Mouse (Mus musculus) hindbrain, embryonic 11.5 days (tissue): ENCODE data around the gene Gja5. TPM values are rescaled to one million over a fixed set of nuclear protein-coding genes. Genes with fewer than 3 reads are reported as not detected.

ENCODE experiments used
- ATAC-seq: fragments of 200-750 bp; cut with Nextera tagmentation; 2 replicates; pipeline ENCODE4 v1.8.0; 2017; ENCODE audit warnings: mild to moderate bottlenecking, moderate TSS enrichment, moderate library complexity; ENCODE audit not compliant: low FRiP score
- DNase-seq: peaks from one replicate; pipeline ENCODE4 v3.0.0-alpha.2; 2015; ENCODE audit warnings: low spot score
- H3K27ac ChIP-seq: fragments of 300-500 bp; sonication (generic); 2 replicates; pipeline ENCODE4 v1.5.1; 2014; ENCODE audit warnings: mild to moderate bottlenecking, low read depth, low read length
- H3K27me3 ChIP-seq: fragments of 300-500 bp; sonication (generic); 2 replicates; pipeline ENCODE4 v1.6.1; 2014; ENCODE audit warnings: mild to moderate bottlenecking, low read length, moderate library complexity, mixed read lengths; ENCODE audit not compliant: control insufficient read depth, insufficient read depth
- H3K36me3 ChIP-seq: fragments of 300-500 bp; sonication (generic); 2 replicates; pipeline ENCODE4 v1.6.1; 2014; ENCODE audit warnings: mild to moderate bottlenecking, low read length, moderate library complexity, mixed read lengths; ENCODE audit not compliant: control insufficient read depth, insufficient read depth
- H3K4me1 ChIP-seq: fragments of 300-500 bp; sonication (generic); replicated peaks from 2 replicates; pipeline ENCODE4 v1.6.1; 2014; ENCODE audit warnings: low read length, mixed read lengths; ENCODE audit not compliant: control insufficient read depth, insufficient read depth
- H3K4me2 ChIP-seq: fragments of 300-500 bp; sonication (generic); replicated peaks from 2 replicates; pipeline ENCODE4 v1.6.1; 2014; ENCODE audit warnings: mild to moderate bottlenecking, low read depth, low read length
- H3K4me3 ChIP-seq: fragments of 300-500 bp; sonication (generic); 2 replicates; pipeline ENCODE4 v1.5.1; 2014; ENCODE audit warnings: low read depth, low read length
- H3K9ac ChIP-seq: fragments of 300-500 bp; sonication (generic); 2 replicates; pipeline ENCODE4 v1.6.1; 2014; ENCODE audit warnings: low read depth, low read length
- H3K9me3 ChIP-seq: fragments of 300-500 bp; sonication (generic); 2 replicates; pipeline ENCODE4 v1.6.1; 2016; ENCODE audit warnings: low read length; ENCODE audit not compliant: control insufficient read depth
- WGBS: fragments of 180-500 bp; shearing (Covaris S2); extraction: QIAGEN DNeasy Blood & Tissue Kit; methylation state at CpG from one replicate; pipeline ENCODE4 v1.1.7; 2014; 5-methylcytosine and 5-hydroxymethylcytosine counted together
- polyA plus RNA-seq: library from polyadenylated mRNA; unstranded; fragments of >200 nt; fragmentation: Nextera tagmentation; extraction: Ambion mirVana; gene quantifications from 2 replicates; pipeline ENCODE4 v1.2.1, GENCODE M21; 2014

Gene Gja5
- polyA plus RNA-seq, 1 experiment from 2014 or later = 2.5 TPM

DNA sequence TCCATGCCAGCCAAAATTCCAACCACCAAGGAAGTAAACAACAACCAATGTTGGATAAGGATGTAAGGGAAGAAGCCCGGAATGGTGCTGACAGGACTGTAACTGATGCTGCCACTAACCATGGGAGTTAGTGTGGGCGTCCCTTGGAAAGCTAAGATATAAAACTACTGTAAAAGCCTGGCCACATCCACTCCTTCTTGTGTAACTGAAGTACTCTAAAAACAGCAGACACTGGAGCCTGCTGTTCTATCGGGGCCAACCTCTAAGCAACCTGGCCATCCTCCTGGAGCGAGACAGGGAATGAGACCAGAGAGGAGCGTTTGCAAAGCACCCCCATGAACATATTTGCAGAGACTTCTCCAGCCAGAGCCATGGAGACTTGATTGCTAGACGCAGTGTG lies 213.0 kb downstream of the Gja5 start:
- Histone ChIP-seq H3K9me3 (no peaks in the 10 kb centered on the region), H3K9ac (no peak overlapping the region), H3K4me1 (no peaks in the 10 kb centered on the region), H3K27ac (no peak overlapping the region), H3K4me2 (no peak overlapping the region), H3K27me3 (no peaks in the 10 kb centered on the region), H3K36me3 (no peaks in the 10 kb centered on the region), H3K4me3 (no peak overlapping the region)
- WGBS = 98% methylated on average over 6 of the region's 6 CpGs
- ATAC-seq = no peak
- no peak for DNase-seq

DNA sequence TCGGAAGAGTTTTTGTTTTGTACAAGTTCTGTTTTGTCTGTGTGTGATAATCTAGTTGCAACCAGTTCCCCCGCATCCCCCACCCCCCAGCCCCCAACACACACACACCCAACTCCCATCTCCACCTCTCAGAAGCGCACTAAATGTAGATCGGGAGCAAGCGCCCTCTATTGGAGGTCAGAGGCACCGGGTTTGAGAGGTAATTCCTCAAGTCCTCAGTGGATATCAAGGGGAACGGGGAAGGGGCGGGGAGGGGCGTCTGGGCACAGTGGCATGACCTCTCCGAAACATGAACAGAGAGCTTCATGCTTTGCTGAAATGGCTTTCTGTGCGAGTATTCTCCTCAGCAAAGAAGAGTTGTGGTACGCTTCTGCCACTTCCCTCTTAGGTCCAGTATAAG lies 213.8 kb downstream of the Gja5 start:
- Histone ChIP-seq H3K4me1 (no peaks in the 10 kb centered on the region), H3K4me2 (no peak overlapping the region), H3K4me3 (no peak overlapping the region), H3K27ac (no peak overlapping the region), H3K27me3 (no peaks in the 10 kb centered on the region), H3K9ac (no peak overlapping the region), H3K36me3 (no peaks in the 10 kb centered on the region), H3K9me3 (no peaks in the 10 kb centered on the region)
- DNase-seq (peak; percentile 2), ATAC-seq (no peak)
- 51% methylated on average over 12 of the region's 12 CpGs for WGBS

DNA sequence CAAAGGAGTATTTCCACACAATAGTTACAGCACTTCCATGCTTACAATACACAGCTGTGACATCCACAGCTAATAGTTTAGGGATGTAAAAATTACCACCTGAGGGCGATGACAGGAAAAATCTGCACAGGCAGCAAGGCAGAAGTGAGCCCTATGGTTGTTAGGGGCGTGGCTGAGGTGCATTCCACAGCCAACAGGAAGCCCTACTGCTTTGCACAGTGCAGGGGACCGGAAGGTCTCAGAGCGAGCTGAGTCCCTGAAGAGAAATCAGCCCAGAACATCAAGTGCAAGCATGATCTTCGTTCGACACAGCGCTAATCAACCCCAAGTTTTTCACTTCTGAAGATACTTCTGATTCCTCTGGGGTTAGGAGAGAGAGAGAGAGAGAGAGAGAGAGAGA lies 219.7 kb downstream of the Gja5 start:
- H3K27ac ChIP-seq = no peak overlapping the region
- H3K36me3 ChIP-seq = no peaks in the 10 kb centered on the region
- H3K4me2 ChIP-seq = no peak overlapping the region
- ATAC-seq (no peak), DNase-seq (no peak)
- H3K9ac ChIP-seq = no peak overlapping the region
- no peaks in the 10 kb centered on the region for H3K4me1 ChIP-seq
- WGBS = 60% methylated on average over 7 of the region's 7 CpGs
- H3K27me3 ChIP-seq = no peaks in the 10 kb centered on the region
- no peaks in the 10 kb centered on the region for H3K9me3 ChIP-seq
- H3K4me3 ChIP-seq = no peak overlapping the region

Other genes starting within 250 kb of the Gja5 start
- 0.25 and 0.40 TPM in 2 replicates for gene Ankrd35, start 234.6 kb upstream of the Gja5 start, polyA plus RNA-seq
- 25.2 and 28.2 TPM in 2 replicates for gene Pias3, start 208.3 kb upstream of the Gja5 start, polyA plus RNA-seq
- 12.8 and 14.4 TPM in 2 replicates for gene Nudt17, start 196.1 kb upstream of the Gja5 start, polyA plus RNA-seq
- gene Polr3c, start 177.1 kb upstream of the Gja5 start, polyA plus RNA-seq = 38.0 and 38.1 TPM in 2 replicates
- gene Rnf115, start 177.0 kb upstream of the Gja5 start, polyA plus RNA-seq = 90.0 and 90.4 TPM in 2 replicates
- not detected in 2 replicates for gene Pdzk1, start 75.4 kb upstream of the Gja5 start, polyA plus RNA-seq
- 0.18 and 0.20 TPM in 2 replicates for gene Cd160, start 75.3 kb upstream of the Gja5 start, polyA plus RNA-seq
- 42.6 and 45.9 TPM in 2 replicates for gene Gpr89, start 653 bp downstream of the Gja5 start, polyA plus RNA-seq
- not detected in 2 replicates for gene Gja8, start 21.3 kb downstream of the Gja5 start, polyA plus RNA-seq